Mouse (Mus musculus) forebrain, embryonic 11.5 days (tissue): ENCODE measurements around the gene Barhl1. TPM values are rescaled to one million over a fixed set of nuclear protein-coding genes. Genes with fewer than 3 reads are reported as not detected.

Experiments used
- ATAC-seq: fragments of 200-750 bp; cut with Nextera tagmentation; replicated peaks from 2 replicates; pipeline ENCODE4 v1.8.0; 2017; ENCODE audit warnings: moderate TSS enrichment; ENCODE audit not compliant: low FRiP score
- DNase-seq: peaks from one replicate; pipeline ENCODE4 v3.0.0-alpha.2; 2017; ENCODE audit warnings: low spot score
- H3K27ac ChIP-seq: fragments of 300-500 bp; sonication (generic); 2 replicates; pipeline ENCODE4 v1.5.1; 2014; ENCODE audit warnings: low read depth, low read length
- H3K27me3 ChIP-seq: fragments of 300-500 bp; sonication (generic); 2 replicates; pipeline ENCODE4 v1.6.1; 2014; ENCODE audit warnings: mild to moderate bottlenecking, low read length, mixed read lengths; ENCODE audit not compliant: control insufficient read depth, insufficient read depth
- H3K36me3 ChIP-seq: fragments of 300-500 bp; sonication (generic); 2 replicates; pipeline ENCODE4 v1.6.1; 2014; ENCODE audit warnings: mild to moderate bottlenecking, low read length, moderate library complexity, mixed read lengths; ENCODE audit not compliant: control insufficient read depth, insufficient read depth
- H3K4me1 ChIP-seq: fragments of 300-500 bp; sonication (generic); replicated peaks from 2 replicates; pipeline ENCODE4 v1.6.1; 2014; ENCODE audit warnings: low read length, mixed read lengths; ENCODE audit not compliant: control insufficient read depth, insufficient read depth
- H3K4me2 ChIP-seq: fragments of 300-500 bp; sonication (generic); 2 replicates; pipeline ENCODE4 v1.6.1; 2014; ENCODE audit warnings: low read depth, mild to moderate bottlenecking, low read length, moderate library complexity, mixed read lengths; ENCODE audit not compliant: severe bottlenecking
- H3K4me3 ChIP-seq: fragments of 300-500 bp; sonication (generic); 2 replicates; pipeline ENCODE4 v1.5.1; 2014; ENCODE audit warnings: low read depth, low read length
- H3K9ac ChIP-seq: fragments of 300-500 bp; sonication (generic); 2 replicates; pipeline ENCODE4 v1.6.1; 2014; ENCODE audit warnings: low read length
- H3K9me3 ChIP-seq: fragments of 300-500 bp; sonication (generic); 2 replicates; pipeline ENCODE4 v1.6.1; 2016; ENCODE audit warnings: low read length, mixed read lengths; ENCODE audit not compliant: control insufficient read depth
- WGBS: fragments of 180-500 bp; shearing (Covaris S2); extraction: QIAGEN DNeasy Blood & Tissue Kit; methylation state at CpG from one replicate; pipeline ENCODE4 v1.1.7; 2014; 5-methylcytosine and 5-hydroxymethylcytosine counted together
- polyA plus RNA-seq: library from polyadenylated mRNA; unstranded; fragments of >200 nt; fragmentation: Nextera tagmentation; extraction: Ambion mirVana; gene quantifications from 2 replicates; pipeline ENCODE4 v1.2.1, GENCODE M21; 2014

Gene Barhl1
- polyA plus RNA-seq: 2.2 and 3.5 TPM in 2 replicates

DNA sequence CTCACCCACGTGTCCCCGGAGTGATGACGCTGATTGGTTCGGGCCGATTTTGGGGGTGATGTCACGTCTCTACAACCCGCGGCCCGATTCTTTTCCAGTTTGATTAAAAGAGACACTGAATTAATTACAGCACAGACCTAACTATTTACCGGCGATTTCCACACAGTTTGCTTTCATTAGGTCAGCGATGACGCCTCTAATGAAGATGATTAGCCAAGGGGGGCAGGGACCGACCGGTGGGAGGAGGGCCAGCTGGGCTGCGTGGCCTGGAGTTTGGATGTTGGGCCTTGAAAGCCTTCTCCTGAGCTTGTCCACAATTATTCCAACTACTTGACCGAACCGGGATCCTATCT lies at the start of gene Barhl1:
Gene Barhl1 (minus strand): TSS at position 156 of the 353 bp plus-strand sequence.
- Histone ChIP-seq H3K9ac (peak within 1 kb of the TSS; percentile 30; the same call in 1 of the 2 replicates), H3K27me3 (peaks cover 95% of the 10 kb centered on the region), H3K27ac (no peak within 1 kb of the TSS), H3K4me3 (peak within 1 kb of the TSS; percentile 2; the same call in 1 of the 2 replicates), H3K36me3 (no peaks in the 10 kb centered on the region), H3K4me2 (peak within 1 kb of the TSS; percentile 26; the same call in 1 of the 2 replicates), H3K4me1 (peaks cover 14% of the 10 kb centered on the region; the same call in 1 of the 2 replicates), H3K9me3 (no peaks in the 10 kb centered on the region)
- under 1% methylated on average over 18 of the region's 18 CpGs for WGBS
- ATAC-seq (no peak), DNase-seq (no peak)

DNA sequence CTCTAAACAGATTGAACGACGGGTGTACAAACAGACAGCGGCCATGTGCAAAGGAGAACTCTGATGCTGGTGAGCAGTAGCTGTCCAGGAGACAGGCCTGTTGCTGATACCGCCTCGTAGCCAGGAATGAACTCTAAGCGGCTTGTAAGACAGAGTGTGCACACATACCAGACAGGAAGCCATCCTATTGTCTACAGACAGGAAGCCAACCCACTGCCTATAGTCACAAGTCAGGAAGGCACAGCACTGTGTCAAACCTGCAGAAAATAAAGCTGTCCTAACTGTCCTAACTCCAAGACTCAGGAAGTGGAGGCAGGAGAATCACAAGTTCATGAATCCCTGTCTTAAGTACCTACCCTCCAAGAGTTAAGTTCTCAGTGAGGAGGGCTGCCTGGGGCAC lies 47.1 kb upstream of the Barhl1 start:
- H3K9ac ChIP-seq: no peak overlapping the region
- 87% methylated on average over 6 of the region's 6 CpGs for WGBS
- no peak for ATAC-seq
- no peaks in the 10 kb centered on the region for H3K36me3 ChIP-seq
- no peak for DNase-seq
- no peak overlapping the region for H3K4me3 ChIP-seq
- H3K4me2 ChIP-seq: no peak overlapping the region
- H3K4me1 ChIP-seq: peaks cover 13% of the 10 kb centered on the region
- no peaks in the 10 kb centered on the region for H3K9me3 ChIP-seq
- H3K27me3 ChIP-seq: peaks cover 4% of the 10 kb centered on the region
- no peak overlapping the region for H3K27ac ChIP-seq

DNA sequence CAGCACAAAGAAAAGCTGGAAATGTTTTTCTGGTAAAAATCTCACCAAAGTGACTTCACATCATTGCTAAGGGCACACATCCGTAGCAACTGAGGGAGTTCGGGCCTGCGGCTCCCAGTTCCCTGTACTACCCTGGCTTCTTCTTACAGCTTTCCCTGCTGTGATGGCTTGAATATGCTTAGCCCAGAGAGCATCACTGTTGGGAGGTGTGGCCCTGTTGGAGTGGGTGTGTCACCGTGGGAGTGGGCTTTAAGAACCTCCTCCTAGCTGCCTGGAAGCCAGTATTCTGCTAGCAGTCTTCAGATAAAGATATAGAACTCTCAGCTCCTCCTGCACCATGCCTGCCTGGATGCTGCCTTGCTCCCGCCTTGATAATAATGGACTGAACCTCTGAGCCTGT lies 45.2 kb upstream of the Barhl1 start:
- Histone ChIP-seq H3K9me3 (no peaks in the 10 kb centered on the region), H3K4me1 (peaks cover 8% of the 10 kb centered on the region; the same call in 1 of the 2 replicates), H3K9ac (no peak overlapping the region), H3K27ac (no peak overlapping the region), H3K27me3 (no peaks in the 10 kb centered on the region), H3K4me3 (no peak overlapping the region), H3K4me2 (no peak overlapping the region), H3K36me3 (no peaks in the 10 kb centered on the region)
- WGBS: 75% methylated on average over 5 of the region's 5 CpGs
- DNase-seq (no peak), ATAC-seq (no peak)

DNA sequence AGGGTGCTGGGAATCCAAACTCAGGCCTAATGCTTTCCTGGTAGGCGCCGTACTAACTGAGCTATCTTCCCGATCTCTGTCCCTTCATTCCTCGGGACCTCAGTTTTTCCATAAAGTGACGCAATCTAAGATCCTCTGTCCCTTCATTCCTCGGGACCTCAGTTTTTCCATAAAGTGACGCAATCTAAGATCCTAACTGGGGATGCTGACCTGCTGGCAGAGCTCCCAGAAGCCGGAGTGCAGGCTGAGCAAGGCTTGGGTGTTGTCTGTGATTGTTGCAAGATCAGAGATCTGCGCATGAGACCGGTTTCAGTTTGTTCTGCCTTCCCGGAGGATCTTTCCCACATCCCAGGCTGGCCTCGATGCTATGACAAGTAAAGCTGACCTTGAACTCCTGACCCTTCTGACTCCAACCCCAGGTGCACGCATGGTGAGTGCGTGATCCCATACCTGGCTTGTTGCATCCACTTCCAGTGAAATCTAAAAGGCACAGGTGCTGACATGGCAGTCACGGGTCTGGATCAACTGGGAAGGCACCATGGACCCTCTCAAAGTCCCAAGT lies 44.6 kb upstream of the Barhl1 start:
- Histone ChIP-seq H3K9me3 (no peaks in the 10 kb centered on the region), H3K9ac (no peak overlapping the region), H3K4me3 (no peak overlapping the region), H3K27ac (no peak overlapping the region), H3K4me1 (peaks cover 2% of the 10 kb centered on the region; the same call in 1 of the 2 replicates), H3K4me2 (no peak overlapping the region), H3K27me3 (no peaks in the 10 kb centered on the region), H3K36me3 (no peaks in the 10 kb centered on the region)
- DNase-seq (no peak), ATAC-seq (no peak)
- 89% methylated on average over 15 of the region's 15 CpGs for WGBS

DNA sequence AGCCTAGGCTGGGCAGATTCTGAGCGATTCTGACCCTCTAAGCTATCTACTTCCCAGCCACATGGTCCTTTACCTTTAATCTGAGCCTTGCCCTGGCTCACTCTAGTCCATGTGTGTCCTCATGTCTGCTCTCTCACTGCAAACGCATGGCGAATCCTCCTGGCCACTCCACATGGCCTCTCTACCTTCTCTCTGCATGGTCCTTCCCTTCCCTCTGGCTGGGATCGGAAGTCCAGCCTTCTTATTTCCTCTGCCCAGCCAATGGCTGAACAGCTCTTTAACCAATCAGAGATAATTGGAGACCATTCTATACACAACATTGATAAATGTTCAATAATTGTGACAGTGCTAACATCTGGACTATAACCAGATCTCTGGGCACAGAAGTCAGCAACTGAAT lies 40.4 kb upstream of the Barhl1 start:
- Histone ChIP-seq H3K9ac (no peak overlapping the region), H3K36me3 (no peaks in the 10 kb centered on the region), H3K27ac (no peak overlapping the region), H3K9me3 (no peaks in the 10 kb centered on the region), H3K4me1 (no peaks in the 10 kb centered on the region), H3K4me2 (no peak overlapping the region), H3K27me3 (0 out of 2 replicates have a peak, but pooled peaks cover 2% of the 10 kb centered on the region), H3K4me3 (no peak overlapping the region)
- 83% methylated on average over 4 of the region's 4 CpGs for WGBS
- DNase-seq (no peak), ATAC-seq (no peak)

DNA sequence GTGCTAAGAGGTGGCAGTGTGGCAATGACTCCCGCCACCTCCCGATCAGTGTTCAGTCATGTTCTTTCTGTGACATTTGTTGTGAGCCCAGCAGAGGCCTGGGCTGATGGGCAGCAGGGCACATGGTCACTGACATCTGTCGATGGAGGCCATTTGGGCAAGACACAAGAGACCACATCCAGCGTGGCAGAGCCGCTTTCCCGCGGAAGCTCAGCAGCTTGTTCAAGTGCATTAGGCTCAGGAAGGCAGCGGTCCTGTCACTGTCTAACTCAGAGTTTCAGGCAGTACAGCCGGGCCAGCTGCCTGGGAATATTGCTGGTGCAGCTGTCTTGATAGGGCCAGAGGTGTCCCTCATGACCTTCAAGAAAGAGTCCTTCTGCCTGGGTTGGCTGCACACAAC lies 38.1 kb upstream of the Barhl1 start:
- H3K4me2 ChIP-seq: no peak overlapping the region
- no peaks in the 10 kb centered on the region for H3K4me1 ChIP-seq
- no peak overlapping the region for H3K27ac ChIP-seq
- no peak overlapping the region for H3K4me3 ChIP-seq
- no peak for DNase-seq
- H3K36me3 ChIP-seq: no peaks in the 10 kb centered on the region
- WGBS: 83% methylated on average over 9 of the region's 9 CpGs
- ATAC-seq: no peak
- H3K27me3 ChIP-seq: 0 out of 2 replicates have a peak, but pooled peaks cover 2% of the 10 kb centered on the region
- no peaks in the 10 kb centered on the region for H3K9me3 ChIP-seq
- no peak overlapping the region for H3K9ac ChIP-seq

DNA sequence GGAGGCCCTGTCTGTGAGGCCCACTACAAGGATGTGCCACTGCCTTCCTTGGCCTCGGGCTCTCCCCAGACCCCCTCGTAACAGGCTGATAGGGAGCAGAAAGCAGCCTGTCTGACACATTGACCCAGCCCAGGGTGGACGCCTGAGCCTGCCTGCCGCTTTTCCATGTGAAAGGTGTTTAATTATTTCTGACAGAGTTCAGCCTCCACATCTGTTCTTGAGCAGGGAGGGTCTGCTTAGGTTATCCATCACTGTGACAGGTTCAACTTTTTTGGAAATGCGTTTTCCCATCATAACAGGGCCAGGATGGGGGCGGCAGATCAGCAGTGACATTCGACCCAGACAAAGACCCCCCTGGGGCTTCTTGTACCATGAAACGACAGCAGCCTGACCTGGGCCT lies 36.5 kb upstream of the Barhl1 start:
- no peaks in the 10 kb centered on the region for H3K9me3 ChIP-seq
- no peak overlapping the region for H3K27ac ChIP-seq
- no peak for DNase-seq
- H3K36me3 ChIP-seq: no peaks in the 10 kb centered on the region
- ATAC-seq: no peak
- H3K4me1 ChIP-seq: no peaks in the 10 kb centered on the region
- H3K9ac ChIP-seq: no peak overlapping the region
- 62% methylated on average over 8 of the region's 8 CpGs for WGBS
- H3K4me3 ChIP-seq: no peak overlapping the region
- peaks cover 4% of the 10 kb centered on the region; the same call in 1 of the 2 replicates for H3K27me3 ChIP-seq
- H3K4me2 ChIP-seq: no peak overlapping the region

DNA sequence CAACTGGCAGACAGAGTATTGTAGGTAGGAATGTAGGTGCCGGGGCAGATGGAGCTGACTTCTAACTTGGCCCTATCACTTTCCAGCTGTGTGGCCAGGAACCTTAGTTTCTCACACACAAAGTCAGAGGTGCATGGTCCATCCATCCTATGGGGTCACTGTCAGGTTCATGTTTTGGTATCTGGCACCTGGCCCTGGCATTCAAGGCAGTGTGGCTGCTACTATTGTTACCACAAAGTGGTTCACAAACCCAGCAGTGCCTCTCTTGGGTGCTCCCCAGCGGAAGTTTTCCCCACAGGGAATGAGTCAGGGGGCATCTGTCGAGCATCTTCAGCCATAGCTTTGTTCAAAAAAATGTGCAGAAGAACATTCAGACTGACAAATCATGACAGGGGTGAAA lies 29.8 kb upstream of the Barhl1 start:
- Histone ChIP-seq H3K36me3 (no peaks in the 10 kb centered on the region), H3K9me3 (no peaks in the 10 kb centered on the region), H3K4me2 (no peak overlapping the region), H3K27ac (no peak overlapping the region), H3K4me3 (no peak overlapping the region), H3K9ac (no peak overlapping the region), H3K27me3 (peaks cover 2% of the 10 kb centered on the region; the same call in 1 of the 2 replicates), H3K4me1 (peaks cover 12% of the 10 kb centered on the region)
- ATAC-seq (no peak), DNase-seq (no peak)
- 84% methylated on average over 3 of the region's 3 CpGs for WGBS

DNA sequence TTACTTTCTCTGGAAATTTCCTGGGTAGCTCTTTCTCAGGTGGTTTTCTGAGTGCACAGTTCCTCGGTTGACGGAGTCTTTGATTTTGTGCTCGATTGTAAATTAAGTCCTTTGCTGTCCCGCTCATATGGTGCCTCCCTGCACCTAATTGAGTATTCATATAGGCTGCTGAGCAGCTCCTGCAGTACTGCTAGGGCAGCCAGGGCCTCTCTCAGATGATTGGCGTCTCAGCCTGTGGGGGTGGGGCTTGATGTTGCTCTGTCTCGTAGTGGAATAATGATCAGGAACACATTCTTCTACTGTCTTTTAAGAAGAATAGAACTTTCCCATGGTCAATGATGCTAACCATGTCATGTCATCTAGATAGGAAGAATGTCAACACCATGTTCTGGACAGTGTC lies 28.9 kb upstream of the Barhl1 start:
- no peak overlapping the region for H3K4me3 ChIP-seq
- H3K4me1 ChIP-seq: peaks cover 12% of the 10 kb centered on the region
- H3K9me3 ChIP-seq: no peaks in the 10 kb centered on the region
- 50% methylated on average over 6 of the region's 6 CpGs for WGBS
- H3K36me3 ChIP-seq: no peaks in the 10 kb centered on the region
- no peak overlapping the region for H3K4me2 ChIP-seq
- no peak overlapping the region for H3K9ac ChIP-seq
- ATAC-seq: no peak
- DNase-seq: no peak
- peaks cover 4% of the 10 kb centered on the region; the same call in 1 of the 2 replicates for H3K27me3 ChIP-seq
- H3K27ac ChIP-seq: no peak overlapping the region
